Mouse (Mus musculus): ENCODE results near the gene Itga6.

GRCm38 (mm10) chr2:71723623-71724022 lies 21.8 kb upstream of the Itga6 start:
- TF ChIP-seq GATA1 (IDR thresholded peaks at IDR 0.05; ENCODE audit: borderline replicate concordance, low read length) (no peak), FLI1 (IDR thresholded peaks at IDR 0.05; ENCODE audit: low read length) (no peak)
